Mouse (Mus musculus) erythroid progenitor cell, adult 5-6 weeks (primary cell): ENCODE data around the gene Msrb3. TPM values are rescaled to one million over a fixed set of nuclear protein-coding genes. Genes with fewer than 3 reads are reported as not detected.

Source experiments
- ATAC-seq: replicated peaks from 2 replicates; pipeline ENCODE4 v1.8.0; 2016; ENCODE audit warnings: moderate number of reproducible peaks, mild to moderate bottlenecking, moderate TSS enrichment, inconsistent platforms; ENCODE audit not compliant: poor library complexity, low FRiP score, severe bottlenecking
- total RNA-seq, 2 experiments: library from RNA; stranded (forward) in 1 of 2; stranded (reverse) in 1 of 2; fragments of 150-400 nt in 1 of 2; fragments of 186-747, 209-891 nt in 1 of 2; gene quantifications; 2 replicates each; pipeline versions ENCODE4 v1.2.3 to v1.2.4; 2015 to 2017; ENCODE audit warnings: low replicate concordance in 2 of 2

Msrb3 gene
- total RNA-seq, 2 experiments from 2014 or later = 0.30 TPM; not detected in 1

DNA sequence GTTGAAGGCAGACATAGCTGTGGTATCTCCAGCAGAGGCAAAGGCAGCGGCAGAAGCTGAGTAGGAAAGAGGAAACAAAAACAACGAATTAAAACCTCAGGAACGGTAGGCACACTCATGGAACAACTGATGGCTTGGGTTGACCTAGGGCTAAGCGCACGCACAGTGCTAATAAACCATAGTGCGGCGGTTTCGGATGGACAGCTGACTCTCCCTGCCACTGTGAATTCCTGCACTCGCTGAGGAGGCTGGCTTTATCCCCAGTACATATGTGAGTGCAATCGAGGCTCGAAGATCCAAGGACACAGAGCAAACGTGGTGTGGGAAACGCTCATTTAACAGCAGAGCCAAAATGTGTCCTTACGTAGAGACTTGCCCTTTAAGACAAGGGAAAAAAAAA, 27.8 kb downstream of the Msrb3 start:
- no peak for ATAC-seq

DNA sequence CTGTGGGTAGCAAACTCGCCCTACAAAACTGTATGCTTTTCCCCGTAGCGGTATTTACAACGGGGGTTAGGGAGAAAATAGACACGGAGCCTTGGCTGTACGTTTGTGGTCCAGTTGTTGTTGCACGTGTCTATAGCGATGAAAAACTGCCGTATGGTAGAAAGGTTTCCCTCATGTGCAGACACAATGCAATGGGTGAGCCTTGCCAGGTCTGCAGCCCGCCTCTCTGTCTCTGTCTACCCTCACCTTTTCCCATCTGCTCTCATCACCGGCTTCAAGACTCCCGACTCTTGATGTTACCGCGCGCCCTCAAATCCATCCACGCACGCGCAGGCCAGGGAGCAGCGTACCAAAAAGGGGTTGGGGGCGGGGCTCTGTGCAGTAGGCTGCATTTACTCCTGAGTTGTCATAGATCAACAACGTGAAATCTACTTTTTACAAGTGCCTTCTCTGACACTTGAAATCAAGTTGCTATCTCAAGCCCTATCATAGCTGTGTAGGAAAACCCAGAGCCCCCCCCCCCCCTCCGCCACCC, 29.6 kb downstream of the Msrb3 start:
- no peak for ATAC-seq

DNA sequence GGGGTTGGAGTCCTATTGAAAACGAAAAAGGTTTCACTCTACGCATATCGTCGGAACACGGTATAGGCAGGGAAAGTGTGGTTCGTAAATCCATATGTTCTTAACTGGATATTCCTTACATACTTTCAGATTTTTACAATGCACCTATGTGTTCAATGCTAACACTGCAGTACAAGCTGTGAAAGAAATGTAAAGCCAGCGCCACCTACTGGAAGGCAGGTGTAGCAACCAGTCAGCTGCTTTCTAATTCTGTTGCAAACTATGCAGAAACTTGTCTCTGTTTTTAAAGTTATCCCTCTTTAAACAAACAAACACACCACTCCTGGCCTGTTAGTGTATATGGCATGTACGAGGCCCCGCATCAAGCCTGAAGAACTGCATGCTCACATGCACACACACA, 34.5 kb downstream of the Msrb3 start:
- no peak for ATAC-seq

DNA sequence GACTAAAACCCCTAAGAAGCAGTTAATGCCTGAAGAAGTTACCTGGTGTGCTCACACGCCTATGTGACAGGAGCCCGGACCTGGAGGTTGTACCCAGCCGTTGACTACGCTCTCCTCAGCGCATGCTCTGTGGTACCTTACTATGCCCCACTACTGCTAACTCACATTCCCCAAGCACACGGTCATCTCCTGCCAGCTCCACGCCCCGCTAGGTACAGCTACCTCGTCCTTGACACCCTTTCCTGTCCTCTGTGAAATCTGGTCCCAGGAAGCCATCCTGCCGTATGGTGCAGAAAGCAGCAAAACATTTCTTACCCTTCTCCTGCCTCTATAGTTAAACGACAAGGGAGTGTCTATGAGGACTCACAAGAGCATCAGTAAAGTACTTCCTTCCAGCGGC, 37.2 kb downstream of the Msrb3 start:
- no peak for ATAC-seq

DNA sequence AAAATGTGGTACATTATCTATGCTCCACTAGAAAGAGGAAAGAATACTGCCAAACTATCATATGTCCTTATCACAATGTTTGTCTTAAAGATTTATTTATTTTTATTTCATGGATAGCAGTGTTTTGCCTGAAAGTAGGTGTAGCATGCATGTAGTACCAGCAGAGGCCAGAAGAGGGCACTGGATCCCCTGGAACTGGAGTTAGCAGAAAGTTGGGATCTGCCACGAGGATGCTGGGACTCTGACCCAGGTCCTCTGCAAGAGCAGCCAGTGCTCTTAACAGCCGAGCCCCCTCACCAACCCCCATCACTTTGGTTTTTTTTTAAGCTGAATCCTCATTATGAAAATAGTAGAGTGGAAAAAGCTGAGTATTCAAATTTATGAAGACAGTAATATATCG, 37.7 kb downstream of the Msrb3 start:
- no peak for ATAC-seq

DNA sequence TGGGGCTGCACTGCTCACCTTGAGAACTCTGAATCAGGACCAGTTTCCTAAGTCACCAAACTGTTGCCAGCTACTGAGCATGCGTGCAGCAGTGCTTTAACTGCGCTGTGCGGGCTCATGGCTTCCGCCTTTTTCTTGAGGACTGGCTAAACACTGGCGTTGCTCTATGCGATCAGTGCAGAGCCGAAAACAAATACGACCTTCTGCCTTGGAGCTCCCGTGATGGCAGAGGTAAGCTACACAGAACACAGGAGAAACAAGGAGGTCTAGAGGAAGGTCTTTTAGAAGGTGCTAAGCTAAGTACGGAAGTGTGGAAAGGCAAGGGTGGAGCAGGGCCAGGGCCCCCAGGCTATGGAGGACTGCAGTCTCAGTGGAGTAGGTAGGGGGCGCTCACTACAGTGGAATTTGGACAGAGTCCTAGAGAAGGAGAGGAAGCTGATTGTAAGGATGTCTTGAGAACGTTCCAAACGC, 41.3 kb downstream of the Msrb3 start:
- ATAC-seq = no peak

DNA sequence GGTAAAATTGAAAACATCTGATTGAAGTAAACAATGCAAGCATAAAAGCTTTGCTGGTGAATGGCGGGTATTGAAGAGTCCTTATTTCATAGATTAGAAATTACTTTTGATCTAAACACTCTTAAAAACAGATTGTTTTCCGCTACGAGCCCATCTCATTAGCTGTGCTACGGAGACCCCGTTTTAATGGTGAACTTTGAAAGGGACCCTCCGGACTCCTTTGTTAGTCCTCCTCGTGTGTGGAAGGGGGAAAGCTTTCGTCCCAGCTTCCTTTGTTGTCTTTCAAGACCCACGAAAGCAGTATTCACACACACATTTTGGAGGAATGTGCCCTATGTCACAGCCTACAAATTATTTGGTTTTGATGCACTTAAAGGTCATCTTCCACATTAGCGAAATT, 44.6 kb downstream of the Msrb3 start:
- ATAC-seq = no peak

DNA sequence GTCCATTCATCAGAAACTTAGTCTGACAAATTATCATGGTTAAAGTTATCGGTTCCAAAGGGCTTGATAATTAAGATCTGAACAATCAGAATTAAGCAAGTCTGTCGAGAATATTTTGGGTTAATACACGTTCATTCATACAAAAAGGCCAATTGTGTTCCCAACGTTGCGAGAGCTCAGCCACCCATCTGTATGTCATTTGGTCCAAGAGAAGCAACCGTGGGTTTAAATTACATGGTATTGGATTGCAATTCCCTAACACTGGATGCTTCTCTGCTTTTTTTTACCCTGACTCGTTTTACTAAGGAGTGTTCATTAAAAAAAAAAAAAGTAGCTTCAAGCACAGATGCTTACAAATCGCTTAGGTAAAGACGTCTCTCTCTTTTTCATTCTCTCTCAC, 45.1 kb downstream of the Msrb3 start:
- no peak for ATAC-seq

DNA sequence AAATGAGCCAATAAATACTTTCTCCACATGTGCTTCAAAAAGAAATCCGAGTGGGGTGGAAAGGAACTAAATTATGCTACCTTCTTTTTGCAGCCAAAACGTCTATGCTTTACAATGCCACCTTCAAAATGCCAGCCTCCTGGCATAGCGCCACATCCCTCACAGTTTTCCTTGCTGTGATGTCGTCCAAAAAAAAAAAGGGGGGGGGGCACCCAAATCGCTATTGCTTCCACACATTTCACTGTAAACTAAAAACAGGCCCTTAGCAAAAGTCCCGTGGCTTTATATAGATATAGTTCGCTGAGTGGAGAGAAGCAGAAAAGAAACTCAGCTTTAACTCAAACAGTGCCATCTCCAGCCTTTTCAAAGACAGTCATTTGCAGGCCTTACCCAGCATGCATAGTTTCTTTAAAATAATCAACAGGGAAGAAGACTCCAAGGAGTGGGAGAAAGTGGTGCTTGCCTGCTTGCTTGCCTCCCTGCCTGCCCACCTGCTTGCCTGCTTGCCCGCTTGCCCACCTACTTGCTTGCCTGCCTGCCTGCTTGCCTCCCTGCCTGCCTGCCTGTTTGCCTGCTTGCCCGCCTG, 47.6 kb downstream of the Msrb3 start:
- ATAC-seq = no peak

DNA sequence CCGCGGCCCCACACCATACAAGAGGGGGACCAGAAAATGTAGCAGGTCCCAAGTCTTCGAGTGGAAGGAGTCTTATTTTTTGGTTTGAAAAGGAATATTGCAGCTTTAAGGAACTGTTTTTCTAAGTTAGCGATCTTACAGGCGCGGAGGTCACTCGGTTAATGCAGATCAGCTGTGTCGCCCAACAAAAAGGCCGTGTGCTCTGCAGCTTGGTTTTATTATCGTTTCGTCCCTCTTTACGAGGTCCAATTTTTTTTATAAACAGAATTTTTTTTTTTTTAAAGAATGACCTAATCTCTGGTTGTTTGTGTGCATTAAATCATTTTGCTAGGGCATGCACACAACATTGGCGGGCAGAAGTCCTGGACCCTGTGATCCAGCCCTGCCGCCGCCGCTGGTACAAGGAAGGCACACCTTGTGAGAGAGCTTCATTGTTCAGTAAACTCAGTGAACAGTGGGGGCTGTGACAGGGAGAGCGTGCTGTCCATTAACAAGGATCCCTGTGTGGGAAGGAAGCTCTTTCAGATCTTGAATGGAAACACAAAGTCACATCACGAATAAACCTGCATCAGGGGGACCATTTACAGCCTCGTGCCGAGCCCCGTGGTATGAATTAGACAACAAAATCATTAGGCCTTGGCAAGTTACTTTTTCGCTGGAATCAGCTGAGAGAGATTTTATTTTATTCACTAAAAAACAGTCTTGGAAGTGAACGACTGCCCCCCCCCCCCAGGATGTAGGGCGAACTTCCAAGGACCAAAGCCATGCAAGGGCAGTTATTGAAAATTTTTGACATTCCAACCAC, 48.3 kb downstream of the Msrb3 start:
- no peak for ATAC-seq

DNA sequence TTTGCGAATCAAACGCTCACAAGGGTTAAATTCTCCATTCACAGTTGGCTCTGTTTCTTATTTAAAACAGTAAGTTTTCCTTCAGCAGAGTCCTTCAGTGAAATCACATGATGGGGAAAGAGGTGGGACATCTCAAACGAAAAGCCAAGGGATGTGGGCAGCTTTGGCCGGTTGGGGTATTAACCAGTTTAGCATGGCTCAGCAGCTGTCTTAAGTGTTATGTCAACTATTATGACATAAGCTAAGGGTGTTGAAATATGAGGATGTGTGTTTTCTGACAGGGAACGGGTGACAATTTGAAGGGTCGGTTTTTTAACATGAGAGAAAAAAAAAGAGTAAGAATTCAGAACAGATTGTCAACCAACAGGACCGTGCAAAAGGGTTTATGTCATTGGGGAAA, 50.2 kb downstream of the Msrb3 start:
- no peak for ATAC-seq

DNA sequence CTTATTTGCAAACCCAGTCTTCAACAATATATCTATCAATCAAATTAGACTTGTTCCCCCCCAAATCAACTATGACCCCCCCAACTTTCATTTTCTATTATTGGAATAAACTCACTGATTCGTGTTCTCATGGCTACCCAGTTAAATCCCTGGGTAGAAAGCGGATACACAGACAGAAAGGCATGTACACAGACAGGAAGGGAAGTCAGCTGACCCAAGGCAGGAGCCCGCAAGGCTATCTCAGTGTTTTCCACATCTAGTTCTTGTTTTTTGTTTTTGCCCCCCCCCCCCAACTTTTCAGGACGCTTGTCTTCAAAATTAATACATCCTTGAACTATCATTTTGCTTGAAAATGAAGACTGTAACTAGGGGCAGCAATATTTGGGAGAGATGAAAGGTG, 51.1 kb downstream of the Msrb3 start:
- no peak for ATAC-seq

DNA sequence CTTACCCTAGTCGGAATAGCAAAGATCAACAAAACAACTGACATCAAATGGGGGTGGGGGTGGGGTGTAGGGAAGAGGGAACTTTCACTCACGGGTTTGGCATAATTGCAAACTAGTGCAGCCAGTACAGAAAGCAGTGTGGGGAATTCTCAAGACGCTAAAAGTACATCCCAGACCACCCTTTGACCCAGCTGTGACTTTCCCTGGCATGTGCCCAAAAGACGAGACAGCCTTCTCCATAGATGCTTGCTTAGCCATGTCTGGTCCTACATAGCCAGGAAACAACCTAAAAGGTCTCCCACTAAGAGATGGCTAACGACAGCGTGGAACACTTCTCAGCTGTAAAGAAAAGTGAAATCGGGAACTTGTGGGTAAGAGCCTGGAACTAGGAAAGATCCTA, 58.9 kb downstream of the Msrb3 start:
- ATAC-seq = no peak

DNA sequence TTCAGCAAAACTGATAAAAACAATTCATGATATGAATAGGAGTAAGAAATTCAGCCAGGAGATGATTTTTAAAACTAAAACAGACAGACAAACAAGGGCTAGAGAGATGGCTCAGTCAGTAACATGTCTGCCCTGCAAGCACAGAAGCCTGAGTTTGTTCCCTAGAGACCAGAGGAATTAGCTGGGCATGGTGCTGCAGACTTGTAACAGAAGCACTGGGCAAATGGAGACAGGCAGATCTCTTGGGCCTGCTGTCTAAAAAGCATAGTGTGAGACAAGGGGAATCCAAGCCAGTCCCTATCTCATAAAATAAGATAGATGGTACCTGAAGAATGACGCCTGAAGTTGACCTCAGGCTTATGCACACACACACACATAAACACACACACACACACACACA, 64.4 kb downstream of the Msrb3 start:
- ATAC-seq = no peak

DNA sequence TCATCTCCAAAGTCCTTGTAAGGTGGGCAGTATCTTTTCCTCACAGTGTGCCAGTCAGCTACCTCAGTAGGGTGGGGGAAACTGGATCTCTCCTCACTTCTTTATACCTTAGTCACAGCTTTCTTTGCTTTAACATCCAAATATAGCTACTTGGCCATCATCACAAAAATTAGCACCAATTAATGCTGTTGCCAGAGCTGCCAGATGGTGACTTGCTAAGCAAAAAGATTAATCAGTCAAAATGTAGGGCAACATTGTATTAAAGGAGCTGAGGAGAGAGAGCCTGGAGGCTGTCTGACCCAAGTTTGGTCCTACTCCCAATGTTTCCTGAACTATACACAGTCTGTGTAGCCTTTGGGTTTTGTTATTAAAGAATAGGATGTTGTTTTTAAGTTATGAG, 65.1 kb downstream of the Msrb3 start:
- ATAC-seq = no peak

DNA sequence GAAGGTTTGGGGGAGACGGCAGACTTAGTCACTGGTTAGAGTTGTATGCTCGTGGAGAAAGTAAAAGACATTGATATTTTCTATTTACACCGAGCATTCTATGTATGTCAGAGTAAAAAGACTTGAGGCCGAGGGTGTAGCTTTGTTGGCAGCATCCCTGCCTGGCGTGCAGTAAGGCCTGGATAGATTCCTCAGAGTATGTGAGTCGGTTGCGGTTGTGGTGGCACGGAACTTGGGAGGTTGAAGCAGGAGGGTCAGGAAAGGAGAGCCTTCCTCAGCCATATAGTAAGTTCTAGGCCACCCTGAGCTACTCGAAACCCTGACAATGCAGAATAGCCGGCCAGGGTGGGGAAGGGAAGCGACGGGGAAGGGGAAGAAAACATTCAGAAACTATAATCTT, 71.1 kb downstream of the Msrb3 start:
- ATAC-seq = no peak

DNA sequence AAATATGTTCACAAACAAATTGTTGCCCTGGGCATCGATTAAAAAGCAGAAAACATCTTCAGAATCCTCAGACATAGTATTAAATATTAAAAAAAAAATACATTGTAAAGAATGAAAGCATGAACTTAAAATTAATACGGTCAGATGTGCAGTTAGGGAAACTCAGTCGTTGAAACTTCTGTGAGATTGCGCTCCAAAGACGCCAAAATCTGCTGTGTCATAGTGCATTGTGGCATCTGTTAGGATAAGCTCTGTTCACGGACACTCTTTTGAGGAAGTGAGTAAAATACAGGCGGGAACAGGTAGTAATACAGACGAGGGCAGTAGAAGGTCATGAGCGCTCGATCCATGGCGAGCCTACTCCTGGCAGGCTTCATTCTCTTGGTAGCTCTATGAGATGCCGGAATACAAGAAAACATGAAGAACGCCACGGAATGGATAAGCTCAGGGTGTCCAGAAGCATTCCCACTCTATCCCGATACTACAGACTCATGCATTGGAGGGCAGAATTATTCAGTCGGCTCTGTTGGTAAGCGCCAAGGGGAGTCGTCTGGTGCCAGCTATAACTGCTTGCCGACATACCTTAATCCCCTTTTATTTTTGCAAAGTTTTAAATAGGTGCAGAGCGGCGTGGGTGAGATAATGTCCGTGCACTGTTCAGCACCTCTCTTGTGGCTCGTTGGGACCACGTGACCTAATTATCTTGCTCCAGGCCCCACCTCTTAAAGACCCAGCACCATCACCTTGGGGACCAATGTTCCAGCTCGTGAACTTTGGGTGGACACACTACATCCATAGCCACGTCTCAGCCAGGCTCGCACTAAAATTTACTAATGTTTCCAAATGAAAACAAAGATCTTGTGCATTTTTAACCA, 71.9 kb downstream of the Msrb3 start:
- ATAC-seq = no peak

DNA sequence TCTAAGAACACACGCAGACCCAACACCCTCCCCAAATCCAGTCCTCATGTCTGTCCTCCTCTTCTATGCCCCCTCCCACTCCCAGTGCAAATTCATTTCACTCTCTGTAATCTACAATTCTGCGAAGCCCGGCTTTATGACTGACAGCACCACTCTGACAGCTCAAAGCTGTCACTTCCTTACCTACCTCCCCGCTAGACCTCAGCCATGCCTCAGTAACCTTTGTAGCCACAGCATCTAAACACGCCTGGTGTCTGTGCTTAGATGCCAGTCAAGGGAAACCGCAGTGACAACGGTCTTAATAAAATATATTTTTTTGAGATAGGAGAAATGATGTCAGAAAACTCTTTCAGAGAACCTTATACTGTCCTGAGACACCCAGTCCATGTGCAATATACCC, 72.5 kb downstream of the Msrb3 start:
- ATAC-seq = no peak

DNA sequence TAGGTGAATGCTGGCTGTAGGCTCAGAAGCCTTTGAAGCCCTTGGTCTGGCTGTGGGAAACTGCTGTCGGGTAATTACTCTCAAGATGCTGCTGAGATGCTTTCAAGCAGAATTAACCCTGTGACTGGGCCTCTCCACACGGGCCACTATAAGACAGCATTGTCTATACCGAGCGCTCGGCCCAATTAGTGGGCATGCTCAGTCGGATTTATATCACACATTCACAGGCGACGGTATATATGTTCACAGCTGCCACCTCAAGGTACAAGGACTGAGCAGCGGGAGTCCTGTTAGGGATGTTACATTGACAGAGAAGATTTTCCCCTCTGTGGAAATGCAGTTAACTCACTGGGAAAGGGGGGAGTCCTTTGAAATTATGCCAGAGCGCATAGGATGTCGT, 73.3 kb downstream of the Msrb3 start:
- ATAC-seq = no peak

DNA sequence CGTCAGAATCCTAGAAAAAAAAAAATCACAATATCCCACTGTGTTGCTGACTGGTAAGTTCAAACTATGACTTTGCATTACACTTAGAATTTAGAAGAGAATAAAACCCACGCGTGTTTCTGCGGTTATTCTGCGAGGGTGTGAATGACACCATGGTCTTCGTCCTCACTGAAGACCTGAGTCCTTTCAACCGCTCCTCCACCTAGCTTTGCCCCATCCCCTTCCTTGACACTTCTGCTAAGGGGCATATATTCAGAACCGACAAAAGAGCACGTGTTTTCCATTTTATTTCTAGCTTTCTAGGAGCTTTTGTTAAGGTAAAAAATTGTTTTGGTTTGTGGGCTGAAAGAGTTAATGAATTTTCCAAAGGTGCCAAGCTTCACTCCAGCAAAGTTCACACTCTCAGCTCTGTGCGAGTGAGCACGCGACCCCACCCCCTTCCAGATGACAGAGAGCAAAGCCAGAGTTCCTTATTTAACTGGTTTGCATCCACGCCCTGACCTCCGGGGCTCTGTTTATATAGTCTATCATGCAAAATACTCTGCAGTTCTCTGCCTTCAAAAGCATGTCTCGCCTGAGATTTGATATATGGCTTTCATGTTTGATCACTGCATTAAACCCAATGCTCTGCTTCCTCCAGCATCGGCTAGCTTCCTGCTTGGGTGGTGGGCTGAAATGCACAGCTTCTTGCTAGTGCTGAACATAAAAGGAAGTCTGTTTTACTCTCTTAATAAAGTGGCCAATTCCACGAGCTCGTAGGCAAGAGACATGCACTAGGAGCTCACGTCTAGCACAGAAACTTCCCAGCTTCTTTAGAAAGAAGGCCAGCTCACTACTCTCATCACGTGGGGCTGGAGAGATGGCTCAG, 77.2 kb downstream of the Msrb3 start:
- no peak for ATAC-seq
